Mouse (Mus musculus): ENCODE results near the gene Kank2. TPM values are rescaled to one million over a fixed set of nuclear protein-coding genes. Genes with fewer than 3 reads are reported as not detected.

The Kank2 gene
- total and polyA plus RNA-seq, 3 experiments: 7.6 to 16.3 TPM; not detected in 1

DNA sequence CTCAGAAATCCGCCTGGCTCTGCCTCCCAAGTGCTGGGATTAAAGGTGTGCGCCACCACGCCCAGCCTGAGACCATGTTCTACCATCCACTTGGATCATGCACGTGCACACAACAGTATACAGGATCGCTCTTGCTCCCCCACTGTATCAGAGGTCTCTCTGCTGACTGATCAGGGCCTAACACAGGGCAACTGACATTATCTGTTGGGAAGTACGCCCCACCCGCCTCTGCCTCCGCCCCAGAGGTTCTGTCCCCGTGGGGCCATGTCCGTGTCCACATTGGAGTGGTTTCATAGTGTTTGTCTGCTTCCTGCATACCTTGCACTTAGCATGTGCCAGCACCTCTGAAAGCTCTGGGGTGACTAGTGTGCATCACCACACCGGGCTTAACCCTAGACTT lies 57.0 kb downstream of the Kank2 start:
- Histone ChIP-seq H3K9ac (ENCODE audit: control insufficient read depth, low read depth, low read length, poor library complexity, severe bottlenecking) (no peak overlapping the region), H3K27ac (ENCODE audit: control insufficient read depth, low read depth, low read length) (no peak overlapping the region), H3K4me3 (ENCODE audit: control insufficient read depth in 1 of 2, insufficient read depth in 1 of 2, low read depth in 2 of 2, low read length in 2 of 2) (no peak overlapping the region), H3K79me2 (ENCODE audit: control insufficient read depth, insufficient read depth, low read length, poor library complexity) (no peaks in the 10 kb centered on the region), H3K9me3 (replicated peaks; ENCODE audit: insufficient read depth, low read length) (no peaks in the 10 kb centered on the region), H3K27me3 (ENCODE audit: control insufficient read depth in 1 of 2, insufficient read depth in 2 of 2, low read length in 2 of 2) (no peaks in the 10 kb centered on the region), H3K4me1 (ENCODE audit: control insufficient read depth in 1 of 2, insufficient read depth in 2 of 2, low read length in 2 of 2) (peaks cover 0 to 6% of the 10 kb centered on the region in 2 experiments; a peak in 1 of 4 replicates), H3K36me3 (ENCODE audit: control insufficient read depth in 1 of 2, insufficient read depth in 2 of 2, low read length in 2 of 2) (peaks cover 0 to 69% of the 10 kb centered on the region in 2 experiments; a peak in 2 of 4 replicates)
- no peak for DNase-seq (ENCODE audit: low read depth, low spot score)
- TF ChIP-seq NELFE (IDR thresholded peaks at IDR 0.05; ENCODE audit: low read depth, low read length): no peak
- TF ChIP-seq GATA1 (IDR thresholded peaks at IDR 0.05; ENCODE audit: low read depth, low read length): no peak
- TF ChIP-seq ZKSCAN1 (IDR thresholded peaks at IDR 0.05; ENCODE audit: low read depth, low read length): no peak

DNA sequence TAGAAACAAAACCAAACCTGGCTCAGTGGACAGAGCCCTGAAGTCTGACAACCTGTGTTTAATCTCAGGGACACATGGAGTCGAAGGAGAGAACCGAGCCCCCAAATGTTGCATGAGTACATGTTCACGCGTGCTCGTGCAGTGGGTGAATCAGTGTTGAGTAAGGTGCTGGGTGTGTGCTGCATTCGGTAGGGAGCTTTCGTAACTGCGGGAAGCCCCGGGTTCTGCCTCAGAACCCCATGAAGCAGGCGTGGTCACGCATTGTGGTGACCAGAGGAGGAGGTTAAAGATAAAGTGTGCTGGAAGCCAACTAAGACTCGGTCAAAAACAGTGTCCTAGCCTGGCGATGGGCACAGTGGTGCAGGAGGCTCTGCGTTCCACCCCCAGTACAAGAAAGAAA lies 58.1 kb downstream of the Kank2 start:
- Histone ChIP-seq H3K4me1 (ENCODE audit: control insufficient read depth in 1 of 2, insufficient read depth in 2 of 2, low read length in 2 of 2) (peaks cover 0 to 6% of the 10 kb centered on the region in 2 experiments; a peak in 1 of 4 replicates), H3K27me3 (ENCODE audit: control insufficient read depth in 1 of 2, insufficient read depth in 2 of 2, low read length in 2 of 2) (no peaks in the 10 kb centered on the region), H3K27ac (ENCODE audit: control insufficient read depth, low read depth, low read length) (no peak overlapping the region), H3K4me3 (ENCODE audit: control insufficient read depth in 1 of 2, insufficient read depth in 1 of 2, low read depth in 2 of 2, low read length in 2 of 2) (no peak overlapping the region), H3K9ac (ENCODE audit: control insufficient read depth, low read depth, low read length, poor library complexity, severe bottlenecking) (no peak overlapping the region), H3K36me3 (ENCODE audit: control insufficient read depth in 1 of 2, insufficient read depth in 2 of 2, low read length in 2 of 2) (peaks cover 0 to 75% of the 10 kb centered on the region in 2 experiments; a peak in 2 of 4 replicates), H3K79me2 (ENCODE audit: control insufficient read depth, insufficient read depth, low read length, poor library complexity) (no peaks in the 10 kb centered on the region), H3K9me3 (replicated peaks; ENCODE audit: insufficient read depth, low read length) (no peaks in the 10 kb centered on the region)
- DNase-seq (ENCODE audit: low read depth, low spot score): no peak
- TF ChIP-seq USF1 (IDR thresholded peaks at IDR 0.05; ENCODE audit: low read depth, low read length): no peak
- TF ChIP-seq MAZ (IDR thresholded peaks at IDR 0.05; ENCODE audit: low read depth, low read length): no peak
- no peak for TF ChIP-seq MYB (IDR thresholded peaks at IDR 0.05; ENCODE audit: low read depth, low read length)
- TF ChIP-seq ZMIZ1 (IDR thresholded peaks at IDR 0.05; ENCODE audit: low read depth, low read length): no peak
- no peak for TF ChIP-seq TBP (IDR thresholded peaks at IDR 0.05; ENCODE audit: low read depth, low read length)
- no peak for TF ChIP-seq EP300 (IDR thresholded peaks at IDR 0.05; ENCODE audit: low read depth in 1 of 2, low read length in 2 of 2)
- TF ChIP-seq ZKSCAN1 (IDR thresholded peaks at IDR 0.05; ENCODE audit: low read depth, low read length): no peak
- TF ChIP-seq CHD1 (IDR thresholded peaks at IDR 0.05; ENCODE audit: low read depth, low read length): no peak
- no peak for TF ChIP-seq RAD21 (IDR thresholded peaks at IDR 0.05; ENCODE audit: low read depth, low read length)
- TF ChIP-seq SIN3A (IDR thresholded peaks at IDR 0.05; ENCODE audit: low read length): no peak
- TF ChIP-seq MXI1 (IDR thresholded peaks at IDR 0.05; ENCODE audit: low read depth, low read length): no peak
- TF ChIP-seq MAFK (IDR thresholded peaks at IDR 0.05; ENCODE audit: borderline replicate concordance, low read depth, low read length): no peak
- TF ChIP-seq POLR2AphosphoS5 (IDR thresholded peaks at IDR 0.05; ENCODE audit: borderline replicate concordance, low read depth, low read length): no peak
- TF ChIP-seq POLR2A (IDR thresholded peaks at IDR 0.05; ENCODE audit: control insufficient read depth in 1 of 2, insufficient read depth in 1 of 2, low read depth in 1 of 2, low read length in 2 of 2, poor library complexity in 1 of 2): no peak

Measured in MEL (cell line).